Mouse (Mus musculus): ENCODE results near the gene Hspb8. TPM values are rescaled to one million over a fixed set of nuclear protein-coding genes. Genes with fewer than 3 reads are reported as not detected.

Gene Hspb8
- total and polyA plus RNA-seq, 2 experiments from 2014 or later: 10.0 to 17.9 TPM

DNA sequence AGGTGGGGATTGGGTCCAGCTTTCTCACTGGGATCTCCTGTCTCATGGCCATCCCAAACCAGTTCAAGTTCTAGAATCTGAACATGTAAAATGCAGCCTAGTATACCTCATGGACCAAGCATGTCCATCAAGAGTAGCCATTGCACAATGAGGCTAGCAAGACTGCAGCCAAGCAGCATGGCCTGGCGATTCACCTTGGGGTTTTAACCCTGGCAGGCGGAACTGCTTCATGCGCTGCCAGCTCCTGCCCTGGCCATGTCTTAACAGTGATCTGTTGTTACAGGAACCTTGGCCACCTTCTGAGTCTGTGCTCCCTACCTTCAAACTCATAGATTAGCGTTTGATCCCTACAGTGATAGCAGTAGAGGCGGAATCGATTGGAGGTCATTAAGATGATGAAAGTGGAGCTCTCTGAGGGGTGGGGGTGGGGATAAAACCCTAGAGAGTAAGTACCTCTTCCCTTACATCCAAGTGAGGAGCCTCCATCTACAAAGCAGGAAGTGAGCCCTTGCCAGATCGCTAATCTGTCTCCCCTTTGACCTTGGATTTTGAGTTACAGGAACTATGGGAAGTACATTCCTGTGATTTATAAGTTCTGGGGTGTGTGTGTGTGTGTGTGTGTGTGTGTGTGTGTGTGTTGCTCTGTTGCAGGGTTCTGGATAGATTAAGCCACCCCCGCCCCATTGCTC lies 22.5 kb downstream of the Hspb8 start:
- Histone ChIP-seq H3K27ac (no peak overlapping the region), H3K4me1 (ENCODE audit: insufficient read depth, low read length) (no peaks in the 10 kb centered on the region; the same call in 1 of the 2 replicates), H3K36me3 (ENCODE audit: insufficient read depth, low read length) (no peaks in the 10 kb centered on the region), H3K9ac (replicated peaks; ENCODE audit: low read length) (no peak overlapping the region), H3K4me3 (ENCODE audit: low read length) (no peak overlapping the region), H3K4me2 (ENCODE audit: low read depth, low read length) (no peak overlapping the region), H3K27me3 (ENCODE audit: insufficient read depth, low read length) (no peaks in the 10 kb centered on the region), H3K9me3 (ENCODE audit: low read length) (no peaks in the 10 kb centered on the region)
- WGBS: 86% methylated on average over 8 of the region's 8 CpGs
- TF ChIP-seq CTCF (IDR thresholded peaks at IDR 0.05; ENCODE audit: low read depth): no peak
- DNase-seq (ENCODE audit: low spot score): no peak
- ATAC-seq: no peak

DNA sequence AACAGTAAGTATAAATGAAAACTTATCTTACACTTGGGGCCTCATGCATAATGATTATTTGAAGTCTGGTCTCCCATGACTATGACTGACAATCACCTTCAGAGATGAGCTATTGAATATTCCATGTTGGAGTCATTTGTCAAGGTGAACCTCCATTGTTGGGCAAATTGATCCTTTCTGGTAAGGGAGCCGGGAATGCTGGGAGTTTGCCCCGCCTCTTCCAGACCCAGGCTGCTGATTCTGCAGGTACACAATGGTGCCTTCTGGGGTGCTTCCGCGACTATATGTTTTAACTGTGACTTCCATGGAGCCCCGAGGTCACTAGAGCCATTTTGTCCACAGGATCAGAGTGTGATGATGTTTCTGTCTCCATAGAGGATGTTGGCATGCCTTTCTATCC lies 26.6 kb downstream of the Hspb8 start:
- H3K27ac ChIP-seq: no peak overlapping the region
- WGBS: 79% methylated on average over 5 of the region's 5 CpGs
- no peak for ATAC-seq

DNA sequence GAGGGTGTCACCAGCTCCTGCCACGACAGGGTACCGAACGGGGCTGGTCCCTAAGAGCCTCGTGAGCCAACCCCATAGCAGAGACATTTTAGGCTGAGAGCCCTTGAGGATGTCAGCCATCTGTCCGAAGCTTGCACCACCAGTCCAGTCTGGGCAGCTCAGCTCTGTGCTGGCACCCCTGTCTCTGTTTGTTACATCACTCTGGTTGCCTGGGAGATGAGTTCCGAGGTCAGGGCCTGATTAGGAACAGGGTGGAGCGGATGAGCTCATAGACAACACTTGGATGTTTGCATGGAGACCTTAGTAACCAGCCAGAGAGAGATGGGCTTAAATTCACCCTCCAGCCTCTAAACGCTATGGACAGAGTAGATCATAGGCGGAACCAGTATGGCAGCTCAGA lies 30.1 kb downstream of the Hspb8 start:
- Histone ChIP-seq H3K9ac (replicated peaks; ENCODE audit: low read length) (no peak overlapping the region), H3K4me3 (ENCODE audit: low read length) (no peak overlapping the region), H3K9me3 (ENCODE audit: low read length) (no peaks in the 10 kb centered on the region), H3K27ac (no peak overlapping the region), H3K36me3 (ENCODE audit: insufficient read depth, low read length) (no peaks in the 10 kb centered on the region), H3K4me2 (ENCODE audit: low read depth, low read length) (no peak overlapping the region), H3K27me3 (ENCODE audit: insufficient read depth, low read length) (no peaks in the 10 kb centered on the region), H3K4me1 (ENCODE audit: insufficient read depth, low read length) (peaks cover 10% of the 10 kb centered on the region)
- TF ChIP-seq CTCF (IDR thresholded peaks at IDR 0.05; ENCODE audit: low read depth): no peak
- no peak for ATAC-seq
- WGBS: 56% methylated on average over 9 of the region's 9 CpGs
- no peak for DNase-seq (ENCODE audit: low spot score)

More for the DNA sequence above, 26.6 kb downstream of the Hspb8 start:
- Histone ChIP-seq H3K4me2 (ENCODE audit: low read depth, low read length) (no peak overlapping the region), H3K9me3 (ENCODE audit: low read length) (no peaks in the 10 kb centered on the region), H3K4me1 (ENCODE audit: insufficient read depth, low read length) (no peaks in the 10 kb centered on the region; the same call in 1 of the 2 replicates), H3K4me3 (ENCODE audit: low read length) (no peak overlapping the region), H3K27me3 (ENCODE audit: insufficient read depth, low read length) (no peaks in the 10 kb centered on the region), H3K9ac (replicated peaks; ENCODE audit: low read length) (no peak overlapping the region), H3K36me3 (ENCODE audit: insufficient read depth, low read length) (no peaks in the 10 kb centered on the region)
- no peak for DNase-seq (ENCODE audit: low spot score)
- TF ChIP-seq CTCF (IDR thresholded peaks at IDR 0.05; ENCODE audit: low read depth): no peak

DNA sequence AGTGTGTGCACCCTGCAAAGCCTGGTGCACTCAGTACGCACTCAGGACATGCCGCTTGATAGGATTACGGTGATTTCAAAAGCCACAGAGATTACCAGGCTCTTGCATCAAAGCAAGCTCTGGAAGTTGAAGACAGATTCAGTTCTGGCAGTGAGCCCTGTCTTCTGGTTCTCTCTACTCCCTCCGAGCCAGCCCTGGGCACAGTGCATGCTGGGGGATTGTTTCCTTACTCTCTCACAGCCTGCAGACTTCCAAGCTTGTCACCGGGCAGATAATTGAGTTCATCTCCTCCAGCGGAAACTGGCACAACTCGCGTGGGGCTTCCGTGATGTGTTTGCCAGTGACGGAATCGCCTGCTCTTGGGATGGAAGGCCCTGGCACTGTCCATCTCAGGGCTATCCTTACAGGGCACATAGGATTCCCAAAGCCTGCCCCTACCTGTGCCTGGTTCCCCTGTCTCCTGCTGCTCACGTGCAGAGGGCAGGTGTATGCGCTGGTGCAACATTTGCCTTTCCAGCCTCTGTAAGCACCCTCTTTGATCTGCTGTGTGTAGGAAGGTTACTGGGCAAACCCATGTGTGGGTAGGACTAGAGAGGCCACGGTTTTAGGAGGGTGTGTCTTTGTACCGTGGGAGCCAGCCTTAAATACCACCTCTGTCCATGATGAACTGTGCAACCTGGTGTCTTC lies 32.7 kb downstream of the Hspb8 start:
- H3K4me1 ChIP-seq (ENCODE audit: insufficient read depth, low read length): peaks cover 10% of the 10 kb centered on the region
- ATAC-seq (peak; percentile 85), DNase-seq (ENCODE audit: low spot score) (peak; percentile 83)
- no peaks in the 10 kb centered on the region for H3K9me3 ChIP-seq (ENCODE audit: low read length)
- WGBS: 35% methylated on average over 15 of the region's 15 CpGs
- peak overlapping the region; percentile 51 for H3K27ac ChIP-seq
- H3K4me3 ChIP-seq (ENCODE audit: low read length): no peak overlapping the region
- no peaks in the 10 kb centered on the region for H3K36me3 ChIP-seq (ENCODE audit: insufficient read depth, low read length)
- TF ChIP-seq CTCF (IDR thresholded peaks at IDR 0.05; ENCODE audit: low read depth): no peak
- H3K27me3 ChIP-seq (ENCODE audit: insufficient read depth, low read length): no peaks in the 10 kb centered on the region
- H3K9ac ChIP-seq (replicated peaks; ENCODE audit: low read length): no peak overlapping the region
- H3K4me2 ChIP-seq (ENCODE audit: low read depth, low read length): no peak overlapping the region

DNA sequence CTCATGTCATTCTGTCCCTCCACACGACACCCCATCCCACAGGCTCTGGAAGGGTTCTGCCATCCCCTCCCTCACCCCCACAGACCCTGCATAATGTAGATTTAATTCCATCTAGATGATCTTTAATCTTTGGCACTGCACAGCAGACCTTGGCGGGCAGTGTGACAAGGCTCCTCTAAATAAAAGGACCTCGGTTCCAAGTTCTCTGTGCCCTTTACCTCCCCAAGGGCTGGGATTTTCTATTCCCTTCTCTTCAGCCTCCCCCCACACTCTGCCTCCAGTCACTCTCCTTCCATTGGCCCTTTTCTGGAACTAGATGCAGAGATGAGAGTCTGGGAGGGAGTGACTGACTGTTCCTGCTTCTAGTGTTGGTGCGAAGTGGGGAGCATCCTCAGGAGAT lies 33.3 kb downstream of the Hspb8 start:
- H3K4me1 ChIP-seq (ENCODE audit: insufficient read depth, low read length): peaks cover 10% of the 10 kb centered on the region
- peak overlapping the region; percentile 51; the same call in 1 of the 2 replicates for H3K27ac ChIP-seq
- H3K4me3 ChIP-seq (ENCODE audit: low read length): no peak overlapping the region
- no peak overlapping the region for H3K9ac ChIP-seq (replicated peaks; ENCODE audit: low read length)
- no peak overlapping the region for H3K4me2 ChIP-seq (ENCODE audit: low read depth, low read length)
- no peaks in the 10 kb centered on the region for H3K9me3 ChIP-seq (ENCODE audit: low read length)
- H3K27me3 ChIP-seq (ENCODE audit: insufficient read depth, low read length): no peaks in the 10 kb centered on the region
- WGBS: 59% methylated on average over 4 of the region's 4 CpGs
- ATAC-seq (no peak), DNase-seq (ENCODE audit: low spot score) (no peak)
- no peak for TF ChIP-seq CTCF (IDR thresholded peaks at IDR 0.05; ENCODE audit: low read depth)
- no peaks in the 10 kb centered on the region for H3K36me3 ChIP-seq (ENCODE audit: insufficient read depth, low read length)

DNA sequence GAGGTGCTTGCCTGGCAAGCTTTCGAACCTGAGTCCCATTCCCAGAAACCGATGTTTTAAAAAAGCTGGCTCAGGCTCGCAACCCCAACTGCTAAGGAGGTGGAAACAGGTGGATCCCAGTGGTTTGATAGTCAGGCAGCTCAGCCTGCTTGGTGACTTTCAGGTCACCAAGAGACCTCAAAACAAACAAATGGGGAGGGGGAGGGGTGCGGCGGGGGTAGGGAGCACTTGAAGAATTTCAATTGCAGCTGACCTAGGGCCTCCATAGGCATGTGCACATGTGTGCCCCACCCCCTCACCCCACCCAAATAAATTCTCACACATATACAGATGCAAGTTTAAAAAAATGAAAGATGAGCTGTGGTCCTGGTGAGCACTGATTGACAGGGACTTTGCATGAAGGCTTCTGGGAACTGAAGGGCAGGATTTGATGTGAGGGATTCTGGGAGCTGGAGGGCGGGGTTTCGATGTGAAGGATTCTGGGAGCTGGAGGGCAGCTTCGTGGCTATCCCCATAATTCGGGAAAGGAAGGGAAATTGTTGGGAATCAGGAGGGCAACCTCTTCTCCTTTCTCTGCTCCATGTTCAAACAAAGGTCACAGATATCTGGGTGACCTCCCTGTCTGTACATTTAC lies 35.2 kb downstream of the Hspb8 start:
- Histone ChIP-seq H3K27me3 (ENCODE audit: insufficient read depth, low read length) (no peaks in the 10 kb centered on the region), H3K9ac (replicated peaks; ENCODE audit: low read length) (no peak overlapping the region), H3K27ac (no peak overlapping the region), H3K4me2 (ENCODE audit: low read depth, low read length) (no peak overlapping the region), H3K4me3 (ENCODE audit: low read length) (no peak overlapping the region), H3K9me3 (ENCODE audit: low read length) (no peaks in the 10 kb centered on the region), H3K4me1 (ENCODE audit: insufficient read depth, low read length) (peaks cover 10% of the 10 kb centered on the region), H3K36me3 (ENCODE audit: insufficient read depth, low read length) (no peaks in the 10 kb centered on the region)
- ATAC-seq: no peak
- TF ChIP-seq CTCF (IDR thresholded peaks at IDR 0.05; ENCODE audit: low read depth): no peak
- WGBS: 84% methylated on average over 9 of the region's 9 CpGs
- DNase-seq (ENCODE audit: low spot score): no peak

Data from hindbrain, postnatal 0 days (tissue).